Mouse (Mus musculus) stomach, embryonic 15.5 days (tissue): ENCODE results near the gene Olfr725. TPM values are rescaled to one million over a fixed set of nuclear protein-coding genes. Genes with fewer than 3 reads are reported as not detected.

Source experiments
- ATAC-seq: fragments of 200-750 bp; cut with Nextera tagmentation; 2 replicates; pipeline ENCODE4 v1.8.0; 2017; ENCODE audit warnings: low read depth, moderate number of reproducible peaks, moderate TSS enrichment; ENCODE audit not compliant: insufficient read depth, low FRiP score
- H3K27ac ChIP-seq: fragments of 300-500 bp; sonication (generic); 2 replicates; pipeline ENCODE4 v1.5.1; 2015; ENCODE audit warnings: mild to moderate bottlenecking, inconsistent platforms
- H3K27me3 ChIP-seq: fragments of 300-500 bp; sonication (generic); replicated peaks from 2 replicates; pipeline ENCODE4 v1.6.1; 2015; ENCODE audit warnings: inconsistent platforms
- H3K36me3 ChIP-seq: fragments of 300-500 bp; sonication (generic); 2 replicates; pipeline ENCODE4 v1.6.1; 2015; ENCODE audit warnings: inconsistent platforms
- H3K4me1 ChIP-seq: fragments of 300-500 bp; sonication (generic); 2 replicates; pipeline ENCODE4 v1.6.1; 2015; ENCODE audit warnings: inconsistent platforms
- H3K4me2 ChIP-seq: fragments of 300-500 bp; sonication (generic); 2 replicates; pipeline ENCODE4 v1.6.1; 2015; ENCODE audit warnings: mild to moderate bottlenecking, inconsistent platforms
- H3K4me3 ChIP-seq: fragments of 300-500 bp; sonication (generic); replicated peaks from 2 replicates; pipeline ENCODE4 v1.5.1; 2015; ENCODE audit warnings: inconsistent platforms
- H3K9ac ChIP-seq: fragments of 300-500 bp; sonication (generic); 2 replicates; pipeline ENCODE4 v1.6.1; 2015; ENCODE audit warnings: inconsistent platforms
- H3K9me3 ChIP-seq: fragments of 300-500 bp; sonication (generic); 2 replicates; pipeline ENCODE4 v1.6.1; 2016; ENCODE audit warnings: inconsistent platforms
- WGBS: fragments of 180-500 bp; shearing (Covaris S2); methylation state at CpG from one replicate; pipeline ENCODE4 v1.1.7; 2015; 5-methylcytosine and 5-hydroxymethylcytosine counted together
- polyA plus RNA-seq: library from polyadenylated mRNA; unstranded; fragments of >200 nt; fragmentation: Nextera tagmentation; extraction: Ambion mirVana; gene quantifications from 2 replicates; pipeline ENCODE4 v1.2.1, GENCODE M21; 2015

Gene Olfr725
- polyA plus RNA-seq = not detected in 2 replicates

DNA sequence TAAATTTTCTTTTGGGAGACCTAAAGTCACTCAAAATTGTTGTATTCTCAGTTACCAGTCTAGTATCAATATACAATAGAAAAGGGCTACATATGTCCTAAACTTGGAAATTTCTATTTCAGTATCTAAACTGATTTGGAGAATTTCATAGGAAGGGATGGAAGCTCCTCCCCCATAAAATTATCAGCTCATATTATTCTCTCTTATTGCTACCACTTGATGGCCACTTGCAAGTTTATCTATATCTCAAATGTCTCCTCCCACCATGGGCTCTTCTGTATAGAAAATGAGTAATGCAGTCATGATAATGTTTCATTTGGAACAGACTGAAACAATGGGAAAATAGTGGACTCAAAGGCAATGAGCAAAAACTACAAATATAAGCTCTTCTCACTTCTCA is at the start of gene Olfr725:
Olfr725 (minus strand) TSS at position 101 of the 400 bp plus-strand sequence.
- Histone ChIP-seq H3K4me3 (no peak within 1 kb of the TSS), H3K9me3 (no peaks in the 10 kb centered on the region), H3K9ac (no peak within 1 kb of the TSS), H3K4me2 (no peak within 1 kb of the TSS), H3K27me3 (no peaks in the 10 kb centered on the region), H3K36me3 (no peaks in the 10 kb centered on the region), H3K4me1 (no peaks in the 10 kb centered on the region), H3K27ac (no peak within 1 kb of the TSS)
- no peak for ATAC-seq

DNA sequence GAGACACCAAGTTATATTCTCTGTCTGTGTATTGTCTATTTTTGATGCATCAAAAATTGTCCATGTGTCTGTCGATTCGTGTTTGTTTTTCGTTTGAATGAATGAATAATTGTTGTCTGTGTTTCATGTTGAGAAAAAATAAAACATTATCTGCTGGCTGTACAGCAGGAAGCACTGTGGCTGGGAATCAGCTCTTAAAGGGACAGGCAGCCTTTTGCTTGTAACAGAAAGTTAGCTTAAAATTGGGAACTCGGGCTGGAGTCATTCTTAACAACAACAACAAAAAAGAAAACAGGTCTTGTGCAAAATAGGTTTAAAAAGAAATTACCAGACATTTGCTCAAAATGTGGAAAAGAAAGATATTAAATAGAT is 22.5 kb upstream of the Olfr725 start:
- Histone ChIP-seq H3K9ac (no peak overlapping the region), H3K4me2 (peak overlapping the region; percentile 72), H3K36me3 (no peaks in the 10 kb centered on the region), H3K9me3 (no peaks in the 10 kb centered on the region), H3K4me1 (no peaks in the 10 kb centered on the region), H3K27me3 (no peaks in the 10 kb centered on the region), H3K27ac (peak overlapping the region; percentile 88; the same call in 1 of the 2 replicates), H3K4me3 (peak overlapping the region; percentile 73)
- peak; percentile 38 for ATAC-seq
- whole genome bisulfite sequencing = 2% methylated on average over 4 of the region's 4 CpGs

DNA sequence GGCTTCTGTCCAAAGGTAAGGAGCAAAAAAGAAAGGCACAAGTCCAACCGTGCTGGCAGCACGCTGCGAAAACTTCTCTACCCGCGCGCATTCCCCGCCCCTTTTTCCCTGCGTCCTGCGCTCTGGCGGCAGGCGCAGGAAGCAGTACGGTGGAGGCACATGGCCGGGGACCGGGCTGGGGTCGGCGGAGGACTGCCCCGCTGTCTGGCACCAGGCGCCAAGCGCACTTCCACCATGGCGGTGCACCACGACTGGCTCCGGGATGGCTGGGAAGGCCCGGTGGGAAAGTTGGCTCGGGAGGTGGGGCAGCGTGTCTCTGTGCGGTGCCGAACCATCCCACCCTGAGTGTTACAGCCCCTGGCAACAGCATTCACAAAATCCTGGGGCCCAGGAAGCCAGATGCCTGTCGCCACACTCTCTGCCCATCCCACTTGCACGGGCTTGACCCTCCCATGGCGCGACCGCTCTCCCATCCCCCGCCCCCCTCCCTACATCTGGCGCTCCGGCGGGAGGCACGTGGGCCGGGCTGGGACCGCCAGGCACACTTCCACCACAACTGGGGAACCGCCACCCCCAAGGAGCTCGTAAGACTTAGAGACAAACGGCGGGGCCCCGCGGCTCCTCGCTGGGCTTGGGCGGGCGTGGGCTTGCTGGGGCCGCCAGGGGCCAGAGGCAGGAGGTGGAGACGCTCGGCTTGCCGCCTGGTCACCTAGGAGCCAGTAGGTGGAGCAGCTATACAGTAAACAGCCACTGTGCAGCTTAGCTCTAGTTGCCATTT is 22.0 kb upstream of the Olfr725 start:
- peak overlapping the region; percentile 73 for H3K4me3 ChIP-seq
- no peaks in the 10 kb centered on the region for H3K9me3 ChIP-seq
- H3K9ac ChIP-seq = peak overlapping the region; percentile 47
- no peaks in the 10 kb centered on the region for H3K27me3 ChIP-seq
- H3K36me3 ChIP-seq = no peaks in the 10 kb centered on the region
- no peaks in the 10 kb centered on the region for H3K4me1 ChIP-seq
- WGBS = 2% methylated on average over 52 of the region's 52 CpGs
- H3K27ac ChIP-seq = peak overlapping the region; percentile 88
- H3K4me2 ChIP-seq = peak overlapping the region; percentile 72
- ATAC-seq = peak; percentile 95

DNA sequence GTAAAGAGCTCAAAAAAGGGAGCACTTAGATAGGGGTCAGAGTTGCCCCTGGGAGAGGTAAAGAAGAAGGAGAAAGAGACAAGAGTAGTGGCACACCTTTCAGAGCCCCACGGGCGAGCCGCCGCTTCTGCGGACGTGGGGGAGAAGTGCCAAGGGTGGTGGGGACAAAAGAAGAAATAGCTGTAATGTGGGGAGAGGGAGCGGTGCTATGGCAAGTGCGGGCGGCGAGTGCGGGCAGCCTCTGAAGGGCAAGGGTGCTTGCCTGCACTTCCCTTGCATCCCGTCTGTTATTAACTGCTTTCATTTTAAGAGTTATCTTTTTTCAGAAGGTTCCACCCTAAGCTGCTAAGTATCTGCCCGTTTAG is 21.4 kb upstream of the Olfr725 start:
- peak; percentile 18; the same call in 1 of the 2 replicates for ATAC-seq
- 1% methylated on average over 11 of the region's 13 CpGs for WGBS
- H3K4me2 ChIP-seq = peak overlapping the region; percentile 72
- H3K4me3 ChIP-seq = peak overlapping the region; percentile 73
- H3K27ac ChIP-seq = peak overlapping the region; percentile 88
- no peaks in the 10 kb centered on the region for H3K9me3 ChIP-seq
- no peaks in the 10 kb centered on the region for H3K27me3 ChIP-seq
- no peaks in the 10 kb centered on the region for H3K4me1 ChIP-seq
- no peaks in the 10 kb centered on the region for H3K36me3 ChIP-seq
- H3K9ac ChIP-seq = peak overlapping the region; percentile 47; the same call in 1 of the 2 replicates

DNA sequence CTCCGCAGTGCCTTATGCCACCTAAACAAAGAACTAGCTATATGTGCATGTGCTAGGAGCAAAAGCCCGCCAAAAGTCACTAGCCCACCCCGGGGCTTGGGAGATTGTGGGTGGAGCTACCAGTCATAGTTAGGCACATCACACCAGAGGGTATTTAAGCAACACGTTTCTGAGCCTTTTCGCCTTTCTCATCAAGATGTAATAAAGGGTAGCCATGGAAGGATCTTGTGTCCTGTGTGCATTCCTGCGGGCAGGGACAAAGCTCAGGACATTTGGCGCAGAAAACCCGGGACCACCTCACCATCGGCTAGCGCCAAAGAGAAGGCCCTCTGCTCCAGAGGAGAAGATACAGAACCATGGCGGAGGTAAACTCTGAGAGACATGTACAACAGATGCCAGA is 21.0 kb upstream of the Olfr725 start:
- H3K9ac ChIP-seq = peak overlapping the region; percentile 47; the same call in 1 of the 2 replicates
- H3K27me3 ChIP-seq = no peaks in the 10 kb centered on the region
- no peak for ATAC-seq
- 14% methylated on average over 11 of the region's 11 CpGs for WGBS
- no peaks in the 10 kb centered on the region for H3K4me1 ChIP-seq
- no peak overlapping the region for H3K27ac ChIP-seq
- H3K36me3 ChIP-seq = no peaks in the 10 kb centered on the region
- peak overlapping the region; percentile 73 for H3K4me3 ChIP-seq
- no peaks in the 10 kb centered on the region for H3K9me3 ChIP-seq
- H3K4me2 ChIP-seq = peak overlapping the region; percentile 72

GRCm38 (mm10) chr14:50032041-50032440 is 8.1 kb downstream of the Olfr725 start:
- H3K9me3 ChIP-seq = no peaks in the 10 kb centered on the region
- no peak overlapping the region for H3K4me2 ChIP-seq
- H3K4me3 ChIP-seq = no peak overlapping the region
- H3K27ac ChIP-seq = no peak overlapping the region
- H3K9ac ChIP-seq = no peak overlapping the region
- H3K27me3 ChIP-seq = no peaks in the 10 kb centered on the region
- 89% methylated on average over 2 of the region's 2 CpGs for WGBS
- ATAC-seq = no peak
- H3K36me3 ChIP-seq = no peaks in the 10 kb centered on the region
- no peaks in the 10 kb centered on the region for H3K4me1 ChIP-seq

GRCm38 (mm10) chr14:50031356-50031755 is 8.8 kb downstream of the Olfr725 start:
- no peak for ATAC-seq
- WGBS = 73% methylated on average over 4 of the region's 4 CpGs
- Histone ChIP-seq H3K36me3 (no peaks in the 10 kb centered on the region), H3K9me3 (no peaks in the 10 kb centered on the region), H3K27ac (no peak overlapping the region), H3K4me2 (no peak overlapping the region), H3K27me3 (no peaks in the 10 kb centered on the region), H3K9ac (no peak overlapping the region), H3K4me3 (no peak overlapping the region), H3K4me1 (no peaks in the 10 kb centered on the region)

DNA sequence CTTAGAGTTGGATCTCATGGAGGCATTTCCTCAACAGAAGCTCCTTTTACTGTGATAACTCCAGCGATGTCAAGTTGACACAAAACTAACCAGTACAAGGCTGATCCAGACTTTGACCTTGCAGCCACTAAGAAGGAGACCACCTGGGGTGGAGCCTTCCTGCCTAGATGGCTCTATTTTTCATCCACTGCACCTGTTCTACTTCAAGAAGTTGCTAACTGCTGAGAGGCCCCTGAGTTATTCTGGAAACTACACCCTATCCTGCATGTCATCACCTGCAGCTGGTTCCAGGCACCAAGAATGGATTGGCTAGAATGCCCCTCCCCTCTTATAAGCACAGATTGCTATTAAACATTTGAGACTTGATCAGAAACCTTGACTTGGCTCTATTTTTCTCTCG is 13.8 kb downstream of the Olfr725 start:
- 69% methylated on average over 2 of the region's 2 CpGs for WGBS
- H3K27me3 ChIP-seq = no peaks in the 10 kb centered on the region

More for the DNA sequence above, 13.8 kb downstream of the Olfr725 start:
- ATAC-seq = no peak
- Histone ChIP-seq H3K27ac (no peak overlapping the region), H3K36me3 (no peaks in the 10 kb centered on the region), H3K4me2 (no peak overlapping the region), H3K9ac (no peak overlapping the region), H3K4me1 (no peaks in the 10 kb centered on the region), H3K9me3 (no peaks in the 10 kb centered on the region), H3K4me3 (no peak overlapping the region)

Other genes with a start within 250 kb of the Olfr725 start
- not detected in 2 replicates for gene Olfr722, start 138.4 kb downstream of the Olfr725 start, polyA plus RNA-seq
- not detected in 2 replicates for gene Olfr723, start 108.6 kb downstream of the Olfr725 start, polyA plus RNA-seq
- gene Olfr724, start 77.1 kb downstream of the Olfr725 start, polyA plus RNA-seq = not detected in 2 replicates
- gene Olfr726, start 50.6 kb upstream of the Olfr725 start, polyA plus RNA-seq = not detected in 2 replicates
- not detected in 2 replicates for gene Olfr727, start 82.8 kb upstream of the Olfr725 start, polyA plus RNA-seq
- not detected in 2 replicates for gene Olfr728, start 102.3 kb upstream of the Olfr725 start, polyA plus RNA-seq
- gene Olfr729, start 112.5 kb upstream of the Olfr725 start, polyA plus RNA-seq = not detected in 2 replicates
- gene Olfr730, start 147.8 kb upstream of the Olfr725 start, polyA plus RNA-seq = not detected in 2 replicates
- not detected in 2 replicates for gene Olfr731, start 201.5 kb upstream of the Olfr725 start, polyA plus RNA-seq
- gene Olfr732, start 243.8 kb upstream of the Olfr725 start, polyA plus RNA-seq = not detected in 2 replicates